Mouse (Mus musculus): Measurements from ENCODE around the gene BC030870. TPM values are rescaled to one million over a fixed set of nuclear protein-coding genes. Genes with fewer than 3 reads are reported as not detected.

BC030870 gene
- polyA plus RNA-seq, 1 experiment = not detected

GRCm38 (mm10) chr8:65107936-65108718 is 21.2 kb downstream of the BC030870 start:
- Histone ChIP-seq H3K4me3 (ENCODE audit: control insufficient read depth, insufficient read depth, low read length) (no peak overlapping the region), H3K4me1 (replicated peaks; ENCODE audit: control insufficient read depth, insufficient read depth, low read length) (no peaks in the 10 kb centered on the region), H3K27ac (ENCODE audit: control insufficient read depth, insufficient read depth, low read length) (no peak overlapping the region), H3K36me3 (ENCODE audit: control insufficient read depth, insufficient read depth, low read length) (no peaks in the 10 kb centered on the region), H3K27me3 (ENCODE audit: control insufficient read depth, insufficient read depth, low read length) (no peaks in the 10 kb centered on the region)
- no peak for TF ChIP-seq POLR2A (IDR thresholded peaks at IDR 0.05; ENCODE audit: control insufficient read depth, extremely low read depth, insufficient read depth, low read length, poor library complexity)
- TF ChIP-seq CTCF (IDR thresholded peaks at IDR 0.05; ENCODE audit: borderline replicate concordance, control insufficient read depth, extremely low read depth, insufficient read depth, low read length, poor library complexity) = no peak
- WGBS = 95% methylated on average over 25 of the region's 25 CpGs
- DNase-seq = no peak

DNA sequence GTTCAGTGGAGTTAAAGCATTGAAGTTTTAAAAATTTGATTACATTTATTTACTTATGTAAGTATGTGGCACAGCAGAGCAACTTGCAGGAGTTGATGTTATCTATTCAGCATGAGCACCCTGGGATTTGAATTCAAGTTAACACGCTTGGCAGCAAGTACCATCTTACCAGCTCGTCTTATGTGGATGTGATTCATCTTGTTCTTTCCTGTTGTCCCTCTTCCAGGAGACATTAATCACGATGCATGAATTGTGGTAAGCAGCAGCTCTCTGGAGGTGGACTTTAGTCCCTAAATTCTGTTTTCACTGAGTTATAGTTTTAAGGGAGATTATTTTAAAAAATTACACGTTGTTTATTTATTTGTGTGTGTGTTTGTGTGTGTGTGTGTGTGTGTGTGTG is 25.3 kb downstream of the BC030870 start:
- TF ChIP-seq POLR2A (IDR thresholded peaks at IDR 0.05; ENCODE audit: control insufficient read depth, extremely low read depth, insufficient read depth, low read length, poor library complexity) = no peak
- no peak for TF ChIP-seq CTCF (IDR thresholded peaks at IDR 0.05; ENCODE audit: borderline replicate concordance, control insufficient read depth, extremely low read depth, insufficient read depth, low read length, poor library complexity)
- 67% methylated on average over 4 of the region's 4 CpGs for WGBS

GRCm38 (mm10) chr8:65103632-65104031 is 25.7 kb downstream of the BC030870 start:
- no peak overlapping the region for H3K4me3 ChIP-seq (ENCODE audit: control insufficient read depth, insufficient read depth, low read length)
- TF ChIP-seq POLR2A (IDR thresholded peaks at IDR 0.05; ENCODE audit: control insufficient read depth, extremely low read depth, insufficient read depth, low read length, poor library complexity) (no peak), CTCF (IDR thresholded peaks at IDR 0.05; ENCODE audit: borderline replicate concordance, control insufficient read depth, extremely low read depth, insufficient read depth, low read length, poor library complexity) (no peak)
- DNase-seq = no peak

More for the DNA sequence above, 25.3 kb downstream of the BC030870 start:
- no peak for DNase-seq
- Histone ChIP-seq H3K4me1 (replicated peaks; ENCODE audit: control insufficient read depth, insufficient read depth, low read length) (no peaks in the 10 kb centered on the region), H3K4me3 (ENCODE audit: control insufficient read depth, insufficient read depth, low read length) (no peak overlapping the region), H3K36me3 (ENCODE audit: control insufficient read depth, insufficient read depth, low read length) (no peaks in the 10 kb centered on the region), H3K27ac (ENCODE audit: control insufficient read depth, insufficient read depth, low read length) (no peak overlapping the region), H3K27me3 (ENCODE audit: control insufficient read depth, insufficient read depth, low read length) (no peaks in the 10 kb centered on the region)

DNA sequence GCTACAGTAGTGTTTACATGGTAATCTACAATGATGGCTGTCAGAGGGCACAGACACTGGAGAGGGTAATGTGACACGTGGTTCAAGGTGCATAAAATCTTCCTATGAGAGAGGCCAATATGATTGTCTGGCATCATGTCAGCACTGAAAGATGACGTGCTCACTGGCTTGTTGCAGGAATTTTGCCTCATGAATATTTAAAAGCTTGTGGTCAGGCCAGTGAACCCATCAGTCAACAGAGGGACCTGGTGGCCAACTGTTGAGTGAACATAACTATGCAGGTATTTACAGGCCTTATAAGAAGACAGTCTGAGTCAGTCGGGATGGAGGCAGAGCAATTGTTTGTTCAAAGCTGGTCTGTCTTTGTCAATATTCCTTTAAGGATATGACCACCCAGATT is 29.6 kb downstream of the BC030870 start:
- H3K4me3 ChIP-seq (ENCODE audit: control insufficient read depth, insufficient read depth, low read length) = no peak overlapping the region
- H3K36me3 ChIP-seq (ENCODE audit: control insufficient read depth, insufficient read depth, low read length) = no peaks in the 10 kb centered on the region
- no peak overlapping the region for H3K27ac ChIP-seq (ENCODE audit: control insufficient read depth, insufficient read depth, low read length)
- no peaks in the 10 kb centered on the region for H3K27me3 ChIP-seq (ENCODE audit: control insufficient read depth, insufficient read depth, low read length)
- H3K4me1 ChIP-seq (replicated peaks; ENCODE audit: control insufficient read depth, insufficient read depth, low read length) = no peaks in the 10 kb centered on the region
- no peak for DNase-seq
- TF ChIP-seq CTCF (IDR thresholded peaks at IDR 0.05; ENCODE audit: borderline replicate concordance, control insufficient read depth, extremely low read depth, insufficient read depth, low read length, poor library complexity) (no peak), POLR2A (IDR thresholded peaks at IDR 0.05; ENCODE audit: control insufficient read depth, extremely low read depth, insufficient read depth, low read length, poor library complexity) (no peak)
- 73% methylated on average over 3 of the region's 3 CpGs for WGBS

More at GRCm38 (mm10) chr8:65103632-65104031, 25.7 kb downstream of the BC030870 start:
- Histone ChIP-seq H3K4me1 (replicated peaks; ENCODE audit: control insufficient read depth, insufficient read depth, low read length) (no peaks in the 10 kb centered on the region), H3K27ac (ENCODE audit: control insufficient read depth, insufficient read depth, low read length) (no peak overlapping the region), H3K36me3 (ENCODE audit: control insufficient read depth, insufficient read depth, low read length) (no peaks in the 10 kb centered on the region), H3K27me3 (ENCODE audit: control insufficient read depth, insufficient read depth, low read length) (no peaks in the 10 kb centered on the region)
- 95% methylated on average over 7 of the region's 7 CpGs for WGBS

DNA sequence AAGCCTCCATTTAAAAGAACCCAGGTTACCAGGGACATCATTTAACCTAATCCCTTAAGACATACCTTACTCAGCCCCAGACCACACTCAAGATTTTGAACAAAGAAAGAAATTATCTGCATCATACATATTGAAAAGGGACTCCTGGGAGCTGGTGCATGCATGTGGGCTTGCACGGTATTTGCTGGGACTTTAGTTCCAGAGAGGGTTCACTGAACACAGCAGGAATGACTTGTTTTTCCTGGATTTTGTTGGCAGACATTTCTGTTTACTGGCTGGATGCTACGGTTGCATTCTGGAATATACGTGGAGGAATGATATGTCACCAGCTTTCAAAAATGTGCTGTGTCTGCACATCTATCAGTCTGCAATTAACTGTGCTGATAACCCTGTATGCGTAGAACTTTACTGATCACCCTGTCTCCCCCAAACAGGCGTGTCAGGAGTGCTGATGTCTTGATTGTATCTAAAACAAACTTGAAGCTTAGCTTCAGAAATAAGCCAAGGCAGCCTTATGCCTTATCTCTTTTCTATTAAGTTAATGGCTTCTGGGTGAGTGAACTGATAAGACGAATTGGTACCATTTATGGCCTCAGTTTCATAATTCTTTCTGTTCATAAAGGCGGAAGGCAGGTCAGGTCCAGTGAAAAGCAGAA is 31.5 kb downstream of the BC030870 start:
- no peaks in the 10 kb centered on the region for H3K27me3 ChIP-seq (ENCODE audit: control insufficient read depth, insufficient read depth, low read length)
- no peaks in the 10 kb centered on the region for H3K36me3 ChIP-seq (ENCODE audit: control insufficient read depth, insufficient read depth, low read length)
- H3K4me1 ChIP-seq (replicated peaks; ENCODE audit: control insufficient read depth, insufficient read depth, low read length) = no peaks in the 10 kb centered on the region
- WGBS = 89% methylated on average over 7 of the region's 7 CpGs
- no peak overlapping the region for H3K27ac ChIP-seq (ENCODE audit: control insufficient read depth, insufficient read depth, low read length)
- TF ChIP-seq CTCF (IDR thresholded peaks at IDR 0.05; ENCODE audit: borderline replicate concordance, control insufficient read depth, extremely low read depth, insufficient read depth, low read length, poor library complexity) (no peak), POLR2A (IDR thresholded peaks at IDR 0.05; ENCODE audit: control insufficient read depth, extremely low read depth, insufficient read depth, low read length, poor library complexity) (no peak)
- DNase-seq = no peak
- H3K4me3 ChIP-seq (ENCODE audit: control insufficient read depth, insufficient read depth, low read length) = no peak overlapping the region

- Histone ChIP-seq H3K4me1 (replicated peaks; ENCODE audit: control insufficient read depth, insufficient read depth, low read length) (no peaks in the 10 kb centered on the region), H3K36me3 (ENCODE audit: control insufficient read depth, insufficient read depth, low read length) (no peaks in the 10 kb centered on the region), H3K27ac (ENCODE audit: control insufficient read depth, insufficient read depth, low read length) (no peak overlapping the region), H3K4me3 (ENCODE audit: control insufficient read depth, insufficient read depth, low read length) (no peak overlapping the region), H3K27me3 (ENCODE audit: control insufficient read depth, insufficient read depth, low read length) (no peaks in the 10 kb centered on the region)
- WGBS = 91% methylated on average over 7 of the region's 7 CpGs
- no peak for DNase-seq
- TF ChIP-seq CTCF (IDR thresholded peaks at IDR 0.05; ENCODE audit: borderline replicate concordance, control insufficient read depth, extremely low read depth, insufficient read depth, low read length, poor library complexity) (no peak), POLR2A (IDR thresholded peaks at IDR 0.05; ENCODE audit: control insufficient read depth, extremely low read depth, insufficient read depth, low read length, poor library complexity) (no peak)
Measured at GRCm38 (mm10) chr8:65089781-65090180, 39.6 kb downstream of the BC030870 start.

All from thymus, adult 2 months (tissue).